Mouse (Mus musculus) embryonic fibroblast, embryonic 13.5 days (primary cell): ENCODE data around the gene Acot7. TPM values are rescaled to one million over a fixed set of nuclear protein-coding genes. Genes with fewer than 3 reads are reported as not detected.

Experiments
- H3K27ac ChIP-seq: 2 replicates; pipeline ENCODE4 v1.5.1; 2012; ENCODE audit warnings: low read length, control low read depth, inconsistent platforms; ENCODE audit not compliant: insufficient read depth
- H3K4me1 ChIP-seq: 2 replicates; pipeline ENCODE4 v1.6.1; 2011; ENCODE audit warnings: low read length; ENCODE audit not compliant: control insufficient read depth, insufficient read depth
- H3K4me3 ChIP-seq: 2 replicates; pipeline ENCODE4 v1.5.1; 2011; ENCODE audit warnings: mild to moderate bottlenecking, control low read depth, low read length; ENCODE audit not compliant: insufficient read depth
- CTCF ChIP-seq: IDR thresholded peaks from 2 replicates; pipeline ENCODE4 v1.5.1; 2011; ENCODE audit warnings: mild to moderate bottlenecking, control low read depth, low read length, moderate library complexity, borderline replicate concordance; ENCODE audit not compliant: insufficient read depth
- POLR2A ChIP-seq: IDR thresholded peaks from 2 replicates; pipeline ENCODE4 v1.6.1; 2011; ENCODE audit warnings: low read depth, mild to moderate bottlenecking, control low read depth, low read length, moderate library complexity
- polyA plus RNA-seq: library from polyadenylated mRNA; stranded (reverse); fragments of >200 nt; gene quantifications from 2 replicates; pipeline ENCODE4 v1.2.4, GENCODE M21; 2011; ENCODE audit warnings: low read depth; ENCODE audit not compliant: missing spikeins, insufficient read length

The Acot7 gene
- polyA plus RNA-seq, 1 experiment: 79.9 TPM

DNA sequence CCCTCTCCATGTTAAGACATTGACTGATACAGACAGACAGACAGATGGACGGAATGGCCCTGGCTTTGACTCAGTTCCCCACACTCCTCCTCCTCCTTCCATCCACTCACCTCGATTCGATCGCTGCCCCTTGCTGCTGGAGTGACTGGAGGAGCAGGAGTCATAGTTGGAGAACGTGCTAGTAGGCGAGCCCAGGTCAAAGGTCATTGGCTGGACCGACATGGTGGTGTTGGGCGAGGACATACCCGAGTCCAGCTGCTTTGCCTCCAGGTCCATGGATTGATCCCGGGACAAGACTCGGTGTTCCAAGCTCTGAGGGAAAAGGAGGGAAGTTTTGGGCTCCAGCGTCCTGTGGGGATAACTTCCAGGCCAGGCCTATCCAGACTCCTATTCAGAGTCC is 42.6 kb upstream of the Acot7 start:
- Histone ChIP-seq H3K27ac (no peak overlapping the region), H3K4me1 (no peaks in the 10 kb centered on the region), H3K4me3 (no peak overlapping the region)
- no peak for TF ChIP-seq POLR2A
- no peak for TF ChIP-seq CTCF

DNA sequence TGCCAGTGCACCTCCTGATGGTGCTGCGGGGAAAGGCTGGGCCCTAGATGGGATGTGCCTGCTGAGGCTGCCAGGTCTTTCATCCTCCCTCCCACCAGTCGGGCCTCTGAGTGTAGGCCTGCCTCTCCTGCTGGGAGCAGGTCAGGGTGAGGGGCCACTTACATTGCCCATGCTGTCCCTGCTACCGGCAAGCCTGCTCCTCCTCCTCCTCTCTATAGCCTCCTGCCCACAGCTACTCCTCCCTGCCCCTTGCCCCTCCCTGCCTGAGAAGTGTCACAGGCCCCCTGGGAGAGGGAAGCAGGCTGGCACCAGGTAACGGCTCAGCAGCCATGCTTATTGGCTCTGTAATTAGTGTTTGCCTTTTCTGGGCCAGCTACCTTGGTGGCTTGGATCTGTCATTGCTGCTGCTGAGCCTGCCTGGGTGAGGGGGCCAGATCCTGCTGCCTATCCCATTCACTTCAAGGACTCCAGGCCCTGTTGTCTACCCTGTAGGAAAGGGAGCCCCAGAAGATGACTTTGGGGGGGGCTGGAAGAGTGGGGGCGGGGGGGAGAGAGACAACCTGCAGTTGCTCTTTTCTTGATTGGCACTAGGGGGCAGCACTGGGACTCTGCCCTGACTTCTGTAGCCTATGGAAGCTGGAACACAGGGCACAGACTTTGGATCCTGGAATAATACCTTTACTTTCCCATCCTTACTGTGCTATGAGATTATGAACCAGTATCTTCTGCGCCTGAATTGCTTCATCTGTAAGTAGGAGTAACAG is 41.6 kb upstream of the Acot7 start:
- no peak overlapping the region for H3K27ac ChIP-seq
- H3K4me3 ChIP-seq: no peak overlapping the region
- no peaks in the 10 kb centered on the region for H3K4me1 ChIP-seq
- TF ChIP-seq POLR2A (no peak), CTCF (0 out of 2 replicates have a peak, but pooled peaks have one; percentile 7)

DNA sequence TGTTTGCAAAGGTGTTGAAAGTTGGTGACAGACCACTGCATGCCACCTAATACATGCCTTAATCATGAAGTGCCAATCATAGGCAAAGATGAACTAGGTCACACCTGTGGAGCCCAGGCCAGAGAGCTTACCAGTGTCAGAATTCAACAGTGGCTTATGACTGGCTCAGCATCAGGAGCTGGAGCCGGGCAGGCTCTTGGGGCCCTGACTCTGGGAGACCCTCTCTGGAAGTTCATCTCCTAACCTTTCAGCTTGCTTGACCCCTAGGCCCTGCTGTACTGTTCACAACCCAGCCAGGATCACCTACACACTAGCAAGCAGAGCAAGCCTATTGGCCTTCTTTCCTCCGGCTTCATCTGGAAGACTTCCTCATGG is 41.1 kb upstream of the Acot7 start:
- no peak overlapping the region for H3K4me3 ChIP-seq
- no peak overlapping the region for H3K27ac ChIP-seq
- TF ChIP-seq POLR2A (no peak), CTCF (no peak)
- no peaks in the 10 kb centered on the region for H3K4me1 ChIP-seq

DNA sequence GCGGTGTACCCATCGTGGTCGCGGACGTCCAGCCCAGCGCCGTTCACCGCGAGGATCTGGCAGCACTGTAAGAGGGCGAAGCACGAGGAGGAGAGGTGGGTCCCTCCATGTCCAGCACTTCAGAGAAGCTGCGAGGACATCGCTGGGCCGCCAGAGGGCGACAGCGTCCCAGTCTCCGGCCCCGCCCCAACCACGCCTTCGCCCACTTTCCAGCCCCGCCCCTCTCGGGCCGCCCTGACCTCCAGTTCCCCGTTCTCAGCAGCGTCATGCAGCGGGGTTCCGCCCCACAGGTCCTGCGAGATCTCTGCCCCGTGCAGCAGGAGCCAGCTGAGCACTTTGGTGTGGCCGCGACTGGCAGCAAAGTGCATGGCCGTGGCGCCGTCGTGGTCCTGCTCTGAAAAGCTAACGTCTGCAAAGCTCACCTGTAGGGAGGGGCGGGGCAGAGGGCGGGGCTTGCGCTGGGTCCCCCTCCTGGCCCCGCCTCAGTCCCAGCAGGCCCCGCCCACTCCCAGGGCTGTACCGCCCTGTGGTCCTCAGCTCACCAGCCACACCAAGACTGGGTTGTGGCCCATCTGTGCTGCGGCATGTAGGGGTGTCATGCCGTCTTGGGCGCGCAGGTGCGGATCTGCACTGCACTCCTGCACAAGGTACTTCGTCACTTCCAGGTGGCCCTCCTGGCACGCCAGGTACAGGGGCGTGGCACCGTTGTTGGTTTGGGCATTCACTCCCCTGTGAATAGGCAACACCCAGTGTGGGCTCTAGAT is 39.3 kb upstream of the Acot7 start:
- Histone ChIP-seq H3K4me3 (peak overlapping the region; percentile 42), H3K4me1 (no peaks in the 10 kb centered on the region), H3K27ac (no peak overlapping the region)
- peak; percentile 90 for TF ChIP-seq CTCF
- TF ChIP-seq POLR2A: no peak

DNA sequence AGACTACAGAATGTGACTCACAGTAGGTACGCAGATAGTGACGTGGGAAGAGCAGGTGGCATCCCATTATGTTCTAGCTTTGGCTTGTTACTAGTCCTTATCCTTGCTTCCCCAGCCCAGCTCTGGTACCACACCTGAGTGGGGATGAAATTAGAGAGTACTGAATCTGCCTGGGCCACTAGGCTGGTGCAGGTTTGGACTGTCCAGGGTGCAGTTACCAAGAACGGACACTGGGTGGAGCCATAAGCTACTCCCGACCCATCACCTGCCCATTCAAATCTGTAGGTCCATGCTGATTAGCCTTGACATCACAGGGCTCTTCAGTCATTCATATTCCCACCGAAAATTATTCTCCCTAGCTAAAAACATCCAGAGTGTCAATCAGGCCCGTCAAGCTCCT is 37.5 kb upstream of the Acot7 start:
- Histone ChIP-seq H3K4me3 (no peak overlapping the region), H3K27ac (no peak overlapping the region), H3K4me1 (no peaks in the 10 kb centered on the region)
- peak; percentile 43; the same call in 1 of the 2 replicates for TF ChIP-seq CTCF
- no peak for TF ChIP-seq POLR2A

DNA sequence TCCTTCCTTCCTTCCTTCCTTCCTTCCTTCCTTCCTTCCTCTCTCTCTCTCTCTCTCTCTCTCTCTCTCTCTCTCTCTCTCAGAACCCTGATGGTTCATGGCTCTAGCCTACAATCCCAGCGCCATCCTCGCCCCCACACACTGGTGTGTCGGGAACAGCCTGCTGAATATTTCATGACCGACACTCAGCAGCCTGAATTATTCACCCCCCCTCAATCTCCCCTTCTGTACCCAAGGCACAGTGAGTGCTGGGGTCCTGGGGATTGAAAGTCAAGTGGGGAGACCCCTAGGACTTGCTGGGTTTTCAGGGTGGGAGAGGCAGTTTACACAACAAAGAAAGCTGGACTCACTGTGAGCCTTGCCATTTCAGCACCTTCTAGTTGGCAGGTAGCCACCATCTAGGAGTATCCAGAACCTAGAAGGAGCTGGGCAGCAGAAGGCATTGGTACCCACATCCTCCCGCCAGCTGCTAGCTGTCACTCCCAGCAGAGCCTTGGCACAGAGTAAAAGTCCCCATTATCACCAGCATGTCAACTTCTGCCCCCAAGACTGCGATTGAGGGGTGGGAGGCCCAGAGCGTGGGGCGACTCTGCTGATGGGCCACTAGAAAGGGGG is 36.3 kb upstream of the Acot7 start:
- no peak overlapping the region for H3K4me3 ChIP-seq
- TF ChIP-seq CTCF (no peak), POLR2A (no peak)
- H3K4me1 ChIP-seq: no peaks in the 10 kb centered on the region
- no peak overlapping the region for H3K27ac ChIP-seq

DNA sequence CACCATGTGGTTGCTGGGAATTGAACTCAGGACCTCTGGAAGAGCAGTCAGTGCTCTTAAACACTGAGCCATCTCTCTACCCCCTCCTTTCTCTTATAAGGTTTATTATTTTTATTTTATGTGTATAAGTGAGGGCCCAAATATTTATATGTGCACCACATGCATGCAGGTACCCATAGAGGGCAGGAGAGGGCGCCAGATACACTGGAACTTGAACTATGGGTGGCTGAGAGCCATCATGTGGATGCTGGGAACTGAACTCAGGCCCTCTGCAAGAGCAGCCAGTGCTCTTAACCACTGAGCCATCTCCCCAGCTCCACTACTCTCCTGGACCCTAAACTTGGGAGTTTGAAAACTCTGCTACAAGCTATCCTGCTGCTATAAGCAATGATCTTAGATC is 34.3 kb upstream of the Acot7 start:
- Histone ChIP-seq H3K4me3 (no peak overlapping the region), H3K27ac (no peak overlapping the region), H3K4me1 (no peaks in the 10 kb centered on the region)
- TF ChIP-seq POLR2A (no peak), CTCF (no peak)

DNA sequence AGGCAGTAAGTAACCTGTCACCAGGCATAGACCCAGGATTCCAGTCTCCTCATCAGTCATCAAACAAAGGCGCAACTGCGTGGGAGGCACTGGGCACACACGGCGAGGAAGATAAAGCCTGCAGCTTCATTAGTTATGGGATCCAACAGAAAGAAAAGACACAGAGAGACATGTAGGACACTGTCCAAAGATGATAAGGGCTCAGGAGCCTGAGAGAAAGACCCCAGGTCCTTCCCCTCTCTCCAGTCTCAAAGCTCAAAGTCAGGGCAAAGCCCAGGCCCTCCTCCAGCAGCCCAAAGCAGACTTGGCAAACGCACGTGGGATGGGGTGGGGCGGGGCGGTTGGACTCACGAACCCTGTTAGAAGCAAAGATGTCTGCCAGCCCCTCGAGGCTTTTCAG is 32.5 kb upstream of the Acot7 start:
- H3K4me1 ChIP-seq: no peaks in the 10 kb centered on the region

DNA sequence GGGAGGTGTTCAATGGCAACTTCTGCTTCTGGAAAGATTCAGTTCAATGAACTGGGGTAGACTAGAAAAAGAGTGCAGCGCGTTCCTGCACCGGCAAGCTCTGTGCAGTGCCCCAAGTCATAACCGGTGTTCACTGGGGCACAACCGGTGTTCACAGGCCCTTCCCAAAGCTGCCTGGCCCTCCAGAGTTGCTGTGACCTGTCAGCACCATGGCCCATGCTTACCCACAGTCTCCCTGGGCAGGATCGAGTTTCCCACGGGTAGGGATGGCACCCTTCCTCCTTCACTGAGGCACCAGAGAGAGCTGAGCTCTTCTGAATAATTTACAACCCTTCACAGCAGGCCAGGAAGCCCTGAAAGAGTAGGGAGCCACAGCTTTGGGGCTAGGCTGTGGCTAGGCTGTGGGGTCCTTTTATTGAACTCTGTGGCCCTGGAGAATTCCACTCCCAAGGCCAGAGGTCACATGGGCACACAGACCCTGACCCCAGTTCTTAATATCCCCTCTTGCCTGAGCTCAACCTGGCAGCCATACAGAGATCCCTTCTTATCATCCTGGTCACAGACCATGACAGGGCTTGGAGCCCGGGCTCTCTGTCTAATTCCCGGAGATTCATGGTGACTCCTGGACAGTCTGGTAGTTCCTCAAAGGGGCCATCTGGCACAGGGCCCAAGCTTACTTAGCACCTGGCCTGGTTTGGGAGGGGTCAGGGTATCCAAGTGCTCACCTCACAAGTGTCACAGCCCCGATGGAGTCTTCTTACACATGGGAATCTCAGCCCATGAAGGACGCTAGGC is 31.7 kb upstream of the Acot7 start:
- Histone ChIP-seq H3K4me3 (no peak overlapping the region), H3K4me1 (no peaks in the 10 kb centered on the region), H3K27ac (no peak overlapping the region)
- TF ChIP-seq CTCF: no peak
- no peak for TF ChIP-seq POLR2A

More for the DNA sequence above, 32.5 kb upstream of the Acot7 start:
- TF ChIP-seq CTCF: no peak
- no peak for TF ChIP-seq POLR2A
- H3K27ac ChIP-seq: no peak overlapping the region
- no peak overlapping the region for H3K4me3 ChIP-seq
